Mouse (Mus musculus): ENCODE measurements around the gene Olfr494. TPM values are rescaled to one million over a fixed set of nuclear protein-coding genes. Genes with fewer than 3 reads are reported as not detected.

Olfr494 gene
- total RNA-seq (2021), result not detected
- long read RNA-seq, experiment 1, result 0 reads
- long read RNA-seq, experiment 2, result 0 reads

- intact Hi-C loops (cut with DNase I; ENCODE audit: low total_unique reads), result no loop called here
- DNase-seq, result no peak
These were observed at the start of gene Olfr494 for GRCm38 (mm10) chr7:108365035-108365434. TSS of gene Olfr494 (plus strand) at chr7:108365335.

GRCm38 (mm10) chr7:108323574-108323973 lies 41.6 kb upstream of the Olfr494 start, which contains the start of gene Olfr492:
TSS of gene Olfr492 (minus strand) at chr7:108323674.
- intact Hi-C loops (cut with DNase I; ENCODE audit: low total_unique reads), result no loop called here
- DNase-seq, result no peak

GRCm38 (mm10) chr7:108346879-108347278 lies 18.3 kb upstream of the Olfr494 start, which contains the start of gene Olfr493:
TSS of gene Olfr493 (minus strand) at chr7:108346979.
- intact Hi-C loops (cut with DNase I; ENCODE audit: low total_unique reads), result no loop called here
- DNase-seq, result no peak

GRCm38 (mm10) chr7:108392867-108393266 lies 27.7 kb downstream of the Olfr494 start, which contains the start of gene Olfr495:
TSS of gene Olfr495 (plus strand) at chr7:108393167.
- intact Hi-C loops (cut with DNase I; ENCODE audit: low total_unique reads), result no loop called here

More at GRCm38 (mm10) chr7:108392867-108393266, 27.7 kb downstream of the Olfr494 start, which contains the start of gene Olfr495:
- DNase-seq, result no peak

Other genes with a start within 250 kb of the Olfr494 start
- gene Olfr484, start 237.9 kb upstream of the Olfr494 start, total RNA-seq (2021), result not detected
- not detected for gene Olfr485, start 205.5 kb upstream of the Olfr494 start, total RNA-seq (2021)
- not detected for gene Olfr486, start 192.6 kb upstream of the Olfr494 start, total RNA-seq (2021)
- gene Olfr487, start 150.7 kb upstream of the Olfr494 start, total RNA-seq (2021), result not detected
- gene Olfr488, start 107.0 kb upstream of the Olfr494 start, total RNA-seq (2021), result not detected
- not detected for gene Olfr490, start 76.4 kb upstream of the Olfr494 start, total RNA-seq (2021)
- gene Olfr491, start 51.9 kb upstream of the Olfr494 start, total RNA-seq (2021), result not detected
- gene Olfr492, start 41.7 kb upstream of the Olfr494 start, total RNA-seq (2021), result not detected
- not detected for gene Olfr493, start 18.4 kb upstream of the Olfr494 start, total RNA-seq (2021)
- not detected for gene Olfr495, start 27.8 kb downstream of the Olfr494 start, total RNA-seq (2021)
- not detected for gene Olfr497, start 55.1 kb downstream of the Olfr494 start, total RNA-seq (2021)
- gene Olfr498, start 100.0 kb downstream of the Olfr494 start, total RNA-seq (2021), result not detected
- gene Olfr502, start 159.7 kb downstream of the Olfr494 start, total RNA-seq (2021), result not detected
- not detected for gene Olfr503, start 179.2 kb downstream of the Olfr494 start, total RNA-seq (2021)
- not detected for gene Olfr504, start 200.5 kb downstream of the Olfr494 start, total RNA-seq (2021)
- gene Olfr506, start 245.5 kb downstream of the Olfr494 start, total RNA-seq (2021), result not detected

Measured in gastrocnemius, postnatal 14 days (tissue).